Mouse (Mus musculus): ENCODE results near the gene Zfp451. TPM values are rescaled to one million over a fixed set of nuclear protein-coding genes. Genes with fewer than 3 reads are reported as not detected.

Gene Zfp451
- total RNA-seq (2015; ENCODE audit: low replicate concordance) (10.2 and 26.9 TPM in 2 replicates), total RNA-seq (2017; ENCODE audit: low replicate concordance) (8.4 and 10.2 TPM in 2 replicates)

- peak; percentile 98 for ATAC-seq (replicated peaks; ENCODE audit: low FRiP score, poor library complexity, severe bottlenecking)
Measured at GRCm38 (mm10) chr1:33813868-33814794, at the start of gene Zfp451. Zfp451 (minus strand) TSS chr1:33814595.

- no peak for ATAC-seq (replicated peaks; ENCODE audit: low FRiP score, poor library complexity, severe bottlenecking)
Measured at GRCm38 (mm10) chr1:33846807-33847206, 32.4 kb upstream of the Zfp451 start.

- ATAC-seq (replicated peaks; ENCODE audit: low FRiP score, poor library complexity, severe bottlenecking), result no peak
Measured at GRCm38 (mm10) chr1:33843823-33844222, 29.4 kb upstream of the Zfp451 start.

GRCm38 (mm10) chr1:33838952-33839351 lies 24.6 kb upstream of the Zfp451 start:
- peak; percentile 77 for ATAC-seq (replicated peaks; ENCODE audit: low FRiP score, poor library complexity, severe bottlenecking)

GRCm38 (mm10) chr1:33830586-33830985 lies 16.2 kb upstream of the Zfp451 start:
- ATAC-seq (replicated peaks; ENCODE audit: low FRiP score, poor library complexity, severe bottlenecking), result no peak

- no peak for ATAC-seq (replicated peaks; ENCODE audit: low FRiP score, poor library complexity, severe bottlenecking)
Measured at GRCm38 (mm10) chr1:33817931-33818330, 3.5 kb upstream of the Zfp451 start.

- ATAC-seq (replicated peaks; ENCODE audit: low FRiP score, poor library complexity, severe bottlenecking), result 0 out of 2 replicates have a peak, but pooled peaks have one; percentile 27
Measured at GRCm38 (mm10) chr1:33813495-33813867, 914 bp downstream of the Zfp451 start.

- no peak for ATAC-seq (replicated peaks; ENCODE audit: low FRiP score, poor library complexity, severe bottlenecking)
Measured at GRCm38 (mm10) chr1:33803323-33803722, 11.1 kb downstream of the Zfp451 start.

- no peak for ATAC-seq (replicated peaks; ENCODE audit: low FRiP score, poor library complexity, severe bottlenecking)
Measured at GRCm38 (mm10) chr1:33799620-33800019, 14.8 kb downstream of the Zfp451 start.

GRCm38 (mm10) chr1:33788493-33788892 lies 25.9 kb downstream of the Zfp451 start:
- no peak for ATAC-seq (replicated peaks; ENCODE audit: low FRiP score, poor library complexity, severe bottlenecking)

- no peak for ATAC-seq (replicated peaks; ENCODE audit: low FRiP score, poor library complexity, severe bottlenecking)
Measured at GRCm38 (mm10) chr1:33788072-33788471, 26.3 kb downstream of the Zfp451 start.

- no peak for ATAC-seq (replicated peaks; ENCODE audit: low FRiP score, poor library complexity, severe bottlenecking)
Measured at GRCm38 (mm10) chr1:33784561-33784960, 29.8 kb downstream of the Zfp451 start.

- ATAC-seq (replicated peaks; ENCODE audit: low FRiP score, poor library complexity, severe bottlenecking), result no peak
Measured at GRCm38 (mm10) chr1:33776175-33776611, 38.2 kb downstream of the Zfp451 start.

GRCm38 (mm10) chr1:33772106-33772505 lies 42.3 kb downstream of the Zfp451 start:
- ATAC-seq (replicated peaks; ENCODE audit: low FRiP score, poor library complexity, severe bottlenecking), result no peak

GRCm38 (mm10) chr1:33771621-33772020 lies 42.8 kb downstream of the Zfp451 start:
- no peak for ATAC-seq (replicated peaks; ENCODE audit: low FRiP score, poor library complexity, severe bottlenecking)

GRCm38 (mm10) chr1:33768827-33769226 lies 45.6 kb downstream of the Zfp451 start:
- ATAC-seq (replicated peaks; ENCODE audit: low FRiP score, poor library complexity, severe bottlenecking), result no peak

GRCm38 (mm10) chr1:33768091-33768787 lies 46.2 kb downstream of the Zfp451 start:
- no peak for ATAC-seq (replicated peaks; ENCODE audit: low FRiP score, poor library complexity, severe bottlenecking)

GRCm38 (mm10) chr1:33766520-33767508 lies 47.6 kb downstream of the Zfp451 start:
- no peak for ATAC-seq (replicated peaks; ENCODE audit: low FRiP score, poor library complexity, severe bottlenecking)

GRCm38 (mm10) chr1:33765468-33766080 lies 48.8 kb downstream of the Zfp451 start:
- no peak for ATAC-seq (replicated peaks; ENCODE audit: low FRiP score, poor library complexity, severe bottlenecking)

All from erythroblast, adult 5-6 weeks (primary cell).